Mouse (Mus musculus) G1E-ER4 (cell line): ENCODE measurements around the gene Sphk1. TPM values are rescaled to one million over a fixed set of nuclear protein-coding genes. Genes with fewer than 3 reads are reported as not detected.

Experiments
- GATA1 ChIP-seq: IDR thresholded peaks from one replicate; pipeline ENCODE4 v1.8.0; 2012; ENCODE audit warnings: low read length, inconsistent platforms
- polyA plus RNA-seq: library from polyadenylated mRNA; stranded (reverse); fragments of >175 nt; gene quantifications from 2 replicates; pipeline ENCODE4 v1.2.3, GENCODE M21; 2012

The Sphk1 gene
- polyA plus RNA-seq, 1 experiment: 262 TPM

- TF ChIP-seq GATA1: no peak
Observed at GRCm38 (mm10) chr11:116501005-116501746, 29.5 kb upstream of the Sphk1 start.

- TF ChIP-seq GATA1: no peak
Observed at GRCm38 (mm10) chr11:116504516-116504915, 26.2 kb upstream of the Sphk1 start.

- TF ChIP-seq GATA1: no peak
Observed at GRCm38 (mm10) chr11:116505573-116505972, 25.2 kb upstream of the Sphk1 start.

GRCm38 (mm10) chr11:116506151-116506875 is 24.4 kb upstream of the Sphk1 start:
- peak; percentile 95 for TF ChIP-seq GATA1

GRCm38 (mm10) chr11:116508689-116509088 is 22.0 kb upstream of the Sphk1 start:
- TF ChIP-seq GATA1: no peak

- no peak for TF ChIP-seq GATA1
Observed at GRCm38 (mm10) chr11:116511301-116511868, 19.3 kb upstream of the Sphk1 start.

- no peak for TF ChIP-seq GATA1
Observed at GRCm38 (mm10) chr11:116512154-116512553, 18.6 kb upstream of the Sphk1 start.

- no peak for TF ChIP-seq GATA1
Observed at GRCm38 (mm10) chr11:116512987-116513386, 17.7 kb upstream of the Sphk1 start.

- no peak for TF ChIP-seq GATA1
Observed at GRCm38 (mm10) chr11:116513531-116514038, 17.1 kb upstream of the Sphk1 start.

GRCm38 (mm10) chr11:116515330-116516020 is 15.2 kb upstream of the Sphk1 start:
- no peak for TF ChIP-seq GATA1

- no peak for TF ChIP-seq GATA1
Observed at GRCm38 (mm10) chr11:116518482-116518881, 12.2 kb upstream of the Sphk1 start.

- TF ChIP-seq GATA1: no peak
Observed at GRCm38 (mm10) chr11:116521143-116521542, 9.6 kb upstream of the Sphk1 start.

- no peak for TF ChIP-seq GATA1
Observed at GRCm38 (mm10) chr11:116522046-116522445, 8.7 kb upstream of the Sphk1 start.

- TF ChIP-seq GATA1: no peak
Observed at GRCm38 (mm10) chr11:116522886-116523698, 7.6 kb upstream of the Sphk1 start.

- TF ChIP-seq GATA1: no peak
Observed at GRCm38 (mm10) chr11:116523699-116524189, 7.0 kb upstream of the Sphk1 start.
